Mouse (Mus musculus): ENCODE measurements around the gene Trappc4. TPM values are rescaled to one million over a fixed set of nuclear protein-coding genes. Genes with fewer than 3 reads are reported as not detected.
A peak's percentile ranks its signal among the peaks of the same experiment; 100 is the strongest.
"Not testable (repeated sequence)": the region's sequence is repeated elsewhere in the genome, so short reads cannot be mapped to it uniquely, and the experiment has no call there.

Gene Trappc4
- polyA plus RNA-seq, 2 experiments: 85.7 to 127 TPM

- no peak for ATAC-seq (ENCODE audit: low FRiP score, low read depth)
- Histone ChIP-seq H3K9ac (ENCODE audit: low read depth, low read length, severe bottlenecking) (no peak overlapping the region), H3K4me2 (replicated peaks; ENCODE audit: low read depth, low read length, severe bottlenecking) (no peak overlapping the region), H3K9me3 (ENCODE audit: control insufficient read depth, low read length) (no peaks in the 10 kb centered on the region), H3K36me3 (ENCODE audit: control insufficient read depth, insufficient read depth, low read length) (peaks cover 63% of the 10 kb centered on the region), H3K4me3 (replicated peaks; ENCODE audit: low read length) (no peak overlapping the region), H3K4me1 (ENCODE audit: control insufficient read depth, insufficient read depth, low read length) (peaks cover 3% of the 10 kb centered on the region; the same call in 1 of the 2 replicates), H3K27ac (replicated peaks; ENCODE audit: low read depth, low read length) (no peak overlapping the region), H3K27me3 (ENCODE audit: control insufficient read depth, insufficient read depth, low read length) (no peaks in the 10 kb centered on the region)
- 74% methylated on average over 1 of the region's 1 CpGs for WGBS
- DNase-seq (ENCODE audit: low spot score): no peak
- TF ChIP-seq POLR2A (IDR thresholded peaks at IDR 0.05; ENCODE audit: borderline replicate concordance, extremely low read depth, insufficient read depth, insufficient read length): no peak
Observed at GRCm38 (mm10) chr9:44411601-44412130, 4.3 kb upstream of the Trappc4 start.

- no peaks in the 10 kb centered on the region for H3K27me3 ChIP-seq (ENCODE audit: control insufficient read depth, insufficient read depth, low read length)
- H3K4me1 ChIP-seq (ENCODE audit: control insufficient read depth, insufficient read depth, low read length): peaks cover 7% of the 10 kb centered on the region; the same call in 1 of the 2 replicates
- no peak for TF ChIP-seq POLR2A (IDR thresholded peaks at IDR 0.05; ENCODE audit: borderline replicate concordance, extremely low read depth, insufficient read depth, insufficient read length)
- no peak overlapping the region for H3K9ac ChIP-seq (ENCODE audit: low read depth, low read length, severe bottlenecking)
- peaks cover 63% of the 10 kb centered on the region for H3K36me3 ChIP-seq (ENCODE audit: control insufficient read depth, insufficient read depth, low read length)
- no peak overlapping the region for H3K4me3 ChIP-seq (replicated peaks; ENCODE audit: low read length)
- H3K9me3 ChIP-seq (ENCODE audit: control insufficient read depth, low read length): no peaks in the 10 kb centered on the region
- no peak overlapping the region for H3K27ac ChIP-seq (replicated peaks; ENCODE audit: low read depth, low read length)
- DNase-seq (ENCODE audit: low spot score) (no peak), ATAC-seq (ENCODE audit: low FRiP score, low read depth) (no peak)
- no peak overlapping the region for H3K4me2 ChIP-seq (replicated peaks; ENCODE audit: low read depth, low read length, severe bottlenecking)
- WGBS: 92% methylated on average over 2 of the region's 2 CpGs
Observed at GRCm38 (mm10) chr9:44410647-44411336, 3.4 kb upstream of the Trappc4 start.

GRCm38 (mm10) chr9:44408693-44409092 lies 1.3 kb upstream of the Trappc4 start:
- H3K27me3 ChIP-seq (ENCODE audit: control insufficient read depth, insufficient read depth, low read length); ATAC-seq (ENCODE audit: low FRiP score, low read depth); H3K27ac ChIP-seq (replicated peaks; ENCODE audit: low read depth, low read length); DNase-seq (ENCODE audit: low spot score); H3K4me1 ChIP-seq (ENCODE audit: control insufficient read depth, insufficient read depth, low read length); H3K9me3 ChIP-seq (ENCODE audit: control insufficient read depth, low read length): not testable (repeated sequence)
- WGBS: 76% methylated on average over 9 of the region's 9 CpGs
- Histone ChIP-seq H3K4me2 (replicated peaks; ENCODE audit: low read depth, low read length, severe bottlenecking) (peak overlapping the region; percentile 51), H3K4me3 (replicated peaks; ENCODE audit: low read length) (peak overlapping the region; percentile 81), H3K9ac (ENCODE audit: low read depth, low read length, severe bottlenecking) (peak overlapping the region; percentile 82; the same call in 1 of the 2 replicates), H3K36me3 (ENCODE audit: control insufficient read depth, insufficient read depth, low read length) (peaks cover 65% of the 10 kb centered on the region)

GRCm38 (mm10) chr9:44407752-44408097 lies 325 bp upstream of the Trappc4 start:
- Histone ChIP-seq H3K36me3 (ENCODE audit: control insufficient read depth, insufficient read depth, low read length) (peaks cover 65% of the 10 kb centered on the region), H3K4me2 (replicated peaks; ENCODE audit: low read depth, low read length, severe bottlenecking) (peak overlapping the region; percentile 51), H3K9ac (ENCODE audit: low read depth, low read length, severe bottlenecking) (peak overlapping the region; percentile 82), H3K4me1 (ENCODE audit: control insufficient read depth, insufficient read depth, low read length) (peaks cover 7% of the 10 kb centered on the region; the same call in 1 of the 2 replicates), H3K9me3 (ENCODE audit: control insufficient read depth, low read length) (no peaks in the 10 kb centered on the region), H3K27me3 (ENCODE audit: control insufficient read depth, insufficient read depth, low read length) (no peaks in the 10 kb centered on the region), H3K4me3 (replicated peaks; ENCODE audit: low read length) (peak overlapping the region; percentile 81), H3K27ac (replicated peaks; ENCODE audit: low read depth, low read length) (peak overlapping the region; percentile 93)
- ATAC-seq (ENCODE audit: low FRiP score, low read depth): peak; percentile 24
- DNase-seq (ENCODE audit: low spot score): no peak
- TF ChIP-seq POLR2A (IDR thresholded peaks at IDR 0.05; ENCODE audit: borderline replicate concordance, extremely low read depth, insufficient read depth, insufficient read length): no peak
- 1% methylated on average over 23 of the region's 24 CpGs for WGBS

GRCm38 (mm10) chr9:44405011-44405410 lies 2.4 kb downstream of the Trappc4 start:
- Histone ChIP-seq H3K4me3 (replicated peaks; ENCODE audit: low read length) (no peak overlapping the region), H3K4me2 (replicated peaks; ENCODE audit: low read depth, low read length, severe bottlenecking) (no peak overlapping the region), H3K27ac (replicated peaks; ENCODE audit: low read depth, low read length) (no peak overlapping the region), H3K27me3 (ENCODE audit: control insufficient read depth, insufficient read depth, low read length) (no peaks in the 10 kb centered on the region), H3K9ac (ENCODE audit: low read depth, low read length, severe bottlenecking) (no peak overlapping the region), H3K9me3 (ENCODE audit: control insufficient read depth, low read length) (no peaks in the 10 kb centered on the region), H3K4me1 (ENCODE audit: control insufficient read depth, insufficient read depth, low read length) (peaks cover 7% of the 10 kb centered on the region; the same call in 1 of the 2 replicates), H3K36me3 (ENCODE audit: control insufficient read depth, insufficient read depth, low read length) (peaks cover 64% of the 10 kb centered on the region)
- no peak for TF ChIP-seq POLR2A (IDR thresholded peaks at IDR 0.05; ENCODE audit: borderline replicate concordance, extremely low read depth, insufficient read depth, insufficient read length)
- WGBS: 80% methylated on average over 3 of the region's 3 CpGs
- no peak for DNase-seq (ENCODE audit: low spot score)
- no peak for ATAC-seq (ENCODE audit: low FRiP score, low read depth)
